Mouse (Mus musculus) midbrain, embryonic 12.5 days (tissue): Measurements from ENCODE around the gene Ttc32. TPM values are rescaled to one million over a fixed set of nuclear protein-coding genes. Genes with fewer than 3 reads are reported as not detected.

Source experiments
- ATAC-seq: fragments of 200-750 bp; cut with Nextera tagmentation; 2 replicates; pipeline ENCODE4 v1.8.0; 2017; ENCODE audit warnings: low read depth, moderate TSS enrichment, moderate library complexity; ENCODE audit not compliant: low FRiP score
- H3K27ac ChIP-seq: fragments of 300-500 bp; sonication (generic); replicated peaks from 2 replicates; pipeline ENCODE4 v1.5.1; 2016; ENCODE audit warnings: mild to moderate bottlenecking
- H3K27me3 ChIP-seq: fragments of 300-500 bp; sonication (generic); 2 replicates; pipeline ENCODE4 v1.6.1; 2016; ENCODE audit warnings: mild to moderate bottlenecking
- H3K36me3 ChIP-seq: fragments of 300-500 bp; sonication (generic); 2 replicates; pipeline ENCODE4 v1.6.1; 2016
- H3K4me1 ChIP-seq: fragments of 300-500 bp; sonication (generic); 2 replicates; pipeline ENCODE4 v1.6.1; 2016
- H3K4me2 ChIP-seq: fragments of 300-500 bp; sonication (generic); replicated peaks from 2 replicates; pipeline ENCODE4 v1.6.1; 2016; ENCODE audit warnings: mild to moderate bottlenecking, moderate library complexity
- H3K4me3 ChIP-seq: fragments of 300-500 bp; sonication (generic); 2 replicates; pipeline ENCODE4 v1.5.1; 2016; ENCODE audit warnings: mild to moderate bottlenecking
- H3K9ac ChIP-seq: fragments of 300-500 bp; sonication (generic); replicated peaks from 2 replicates; pipeline ENCODE4 v1.6.1; 2016; ENCODE audit warnings: mild to moderate bottlenecking, moderate library complexity
- H3K9me3 ChIP-seq: fragments of 300-500 bp; sonication (generic); 2 replicates; pipeline ENCODE4 v1.6.1; 2016; ENCODE audit warnings: mild to moderate bottlenecking
- WGBS: fragments of 180-500 bp; shearing (Covaris S2); methylation state at CpG from one replicate; pipeline ENCODE4 v1.1.7; 2016; 5-methylcytosine and 5-hydroxymethylcytosine counted together
- polyA plus RNA-seq: library from polyadenylated mRNA; unstranded; fragments of >200 nt; fragmentation: Nextera tagmentation; extraction: Ambion mirVana; gene quantifications from 2 replicates; pipeline ENCODE4 v1.2.1, GENCODE M21; 2016

Gene Ttc32
- polyA plus RNA-seq, 1 experiment from 2014 or later, result 23.1 TPM

GRCm38 (mm10) chr12:9090226-9090625 is 60.4 kb downstream of the Ttc32 start:
- H3K36me3 ChIP-seq, result no peaks in the 10 kb centered on the region
- H3K4me3 ChIP-seq, result no peak overlapping the region
- H3K27me3 ChIP-seq, result no peaks in the 10 kb centered on the region
- H3K4me1 ChIP-seq, result no peaks in the 10 kb centered on the region
- no peak overlapping the region for H3K27ac ChIP-seq
- H3K4me2 ChIP-seq, result no peak overlapping the region
- no peaks in the 10 kb centered on the region for H3K9me3 ChIP-seq
- no peak overlapping the region for H3K9ac ChIP-seq
- WGBS, result 81% methylated on average over 7 of the region's 7 CpGs
- ATAC-seq, result no peak

Other genes with a start within 250 kb of the Ttc32 start
- gene Laptm4a, start 108.3 kb upstream of the Ttc32 start, polyA plus RNA-seq, result 189 and 199 TPM in 2 replicates
- 0.43 and 0.61 TPM in 2 replicates for gene Matn3, start 82.1 kb upstream of the Ttc32 start, polyA plus RNA-seq
- 27.1 and 28.2 TPM in 2 replicates for gene Wdr35, start 56.1 kb upstream of the Ttc32 start, polyA plus RNA-seq